Mouse (Mus musculus) liver, postnatal 0 days (tissue): Measurements from ENCODE around the gene Olfr1052. TPM values are rescaled to one million over a fixed set of nuclear protein-coding genes. Genes with fewer than 3 reads are reported as not detected.
"Not testable (repeated sequence)": the region's sequence is repeated elsewhere in the genome, so short reads cannot be mapped to it uniquely, and the experiment has no call there.

Experiments used
- ATAC-seq: fragments of 200-750 bp; cut with Nextera tagmentation; 2 replicates; pipeline ENCODE4 v1.8.0; 2017; ENCODE audit warnings: mild to moderate bottlenecking, moderate library complexity
- DNase-seq: peaks from one replicate; pipeline ENCODE4 v3.0.0-alpha.2; 2016
- H3K27ac ChIP-seq: fragments of 300-500 bp; sonication (generic); 2 replicates; pipeline ENCODE4 v1.5.1; 2014; ENCODE audit warnings: antibody characterized with exemption, moderate library complexity, mild to moderate bottlenecking, low read depth
- H3K27me3 ChIP-seq: fragments of 300-500 bp; sonication (generic); 2 replicates; pipeline ENCODE4 v1.6.1; 2014; ENCODE audit warnings: low read length, control low read depth, mixed read lengths; ENCODE audit not compliant: insufficient read depth
- H3K36me3 ChIP-seq: fragments of 300-500 bp; sonication (generic); replicated peaks from 2 replicates; pipeline ENCODE4 v1.6.1; 2014; ENCODE audit warnings: mild to moderate bottlenecking, control low read depth, low read length, moderate library complexity, mixed read lengths; ENCODE audit not compliant: insufficient read depth
- H3K4me1 ChIP-seq: fragments of 300-500 bp; sonication (generic); 2 replicates; pipeline ENCODE4 v1.6.1; 2014; ENCODE audit warnings: antibody characterized with exemption, mild to moderate bottlenecking, control low read depth; ENCODE audit not compliant: insufficient read depth
- H3K4me2 ChIP-seq: fragments of 300-500 bp; sonication (generic); 2 replicates; pipeline ENCODE4 v1.6.1; 2014; ENCODE audit warnings: low read depth, mild to moderate bottlenecking, low read length, moderate library complexity, mixed read lengths
- H3K4me3 ChIP-seq: fragments of 300-500 bp; sonication (generic); 2 replicates; pipeline ENCODE4 v1.5.1; 2014; ENCODE audit warnings: low read depth, low read length
- H3K9ac ChIP-seq: fragments of 300-500 bp; sonication (generic); replicated peaks from 2 replicates; pipeline ENCODE4 v1.6.1; 2014; ENCODE audit warnings: mild to moderate bottlenecking, moderate library complexity
- H3K9me3 ChIP-seq: fragments of 300-500 bp; sonication (generic); 2 replicates; pipeline ENCODE4 v1.6.1; 2016; ENCODE audit warnings: mild to moderate bottlenecking, control low read depth, low read length, mixed read lengths
- CTCF ChIP-seq: sonication (generic); IDR thresholded peaks from 2 replicates; pipeline ENCODE4 v1.5.1; 2016; ENCODE audit warnings: antibody characterized with exemption, low read depth
- EP300 ChIP-seq: IDR thresholded peaks from 2 replicates; pipeline ENCODE4 v1.6.1; 2016; ENCODE audit warnings: antibody characterized with exemption, low read depth, mild to moderate bottlenecking
- WGBS: fragments of 180-500 bp; shearing (Covaris S2); extraction: QIAGEN DNeasy Blood & Tissue Kit; methylation state at CpG from one replicate; pipeline ENCODE4 v1.1.7; 2014; ENCODE audit not compliant: insufficient replicate concordance; 5-methylcytosine and 5-hydroxymethylcytosine counted together
- polyA plus RNA-seq: library from polyadenylated mRNA; unstranded; fragments of >200 nt; fragmentation: Nextera tagmentation; extraction: Ambion mirVana; gene quantifications from 2 replicates; pipeline ENCODE4 v1.2.1, GENCODE M21; 2015

Gene Olfr1052
- polyA plus RNA-seq: not detected in 2 replicates

DNA sequence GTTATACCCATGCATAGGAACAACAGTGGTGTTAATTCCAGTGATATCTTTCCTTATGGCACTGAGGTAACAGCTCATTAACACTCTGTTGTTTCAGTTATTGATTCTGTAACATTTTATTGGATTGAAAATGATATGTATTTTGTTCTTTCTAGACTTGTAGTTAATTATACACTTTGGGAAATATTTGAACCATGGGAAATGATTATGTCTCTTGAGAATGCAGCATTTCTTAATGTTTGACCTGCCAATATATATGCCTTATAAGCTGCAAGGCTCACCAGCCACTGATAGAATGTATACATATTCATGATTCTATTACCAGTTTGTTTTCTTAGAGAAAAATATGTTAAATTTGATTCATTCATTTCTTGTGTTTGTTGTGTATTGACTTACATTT is at the start of gene Olfr1052:
Olfr1052 (plus strand) TSS at position 301 of the 400 bp plus-strand sequence.
- Histone ChIP-seq H3K27ac (no peak within 1 kb of the TSS), H3K4me2 (no peak within 1 kb of the TSS), H3K4me1 (no peaks in the 10 kb centered on the region), H3K4me3 (no peak within 1 kb of the TSS), H3K27me3 (no peaks in the 10 kb centered on the region), H3K36me3 (no peaks in the 10 kb centered on the region), H3K9me3 (no peaks in the 10 kb centered on the region), H3K9ac (no peak within 1 kb of the TSS)
- no peak for TF ChIP-seq CTCF
- no peak for TF ChIP-seq EP300
- DNase-seq (no peak), ATAC-seq (no peak)

DNA sequence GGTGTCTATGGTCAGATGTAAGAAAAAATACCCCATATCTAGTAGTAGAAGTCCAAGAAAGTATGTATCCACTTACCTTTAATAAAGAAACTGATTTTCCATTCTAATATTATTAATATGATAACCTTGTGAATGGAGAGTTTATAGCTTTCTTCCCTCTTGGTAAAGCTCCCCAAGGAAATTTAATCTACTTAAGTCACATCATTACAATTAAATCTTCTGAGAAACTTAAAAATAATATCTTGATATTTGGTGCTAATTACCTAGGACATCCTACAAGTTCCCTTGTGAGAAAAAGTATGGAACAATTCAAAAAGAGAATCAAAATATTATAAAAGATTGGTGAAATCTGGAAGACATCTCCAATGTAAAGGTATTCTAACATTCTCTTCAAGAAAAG is 34.0 kb upstream of the Olfr1052 start, which contains the start of gene Olfr1049:
Olfr1049 (minus strand) TSS at position 101 of the 400 bp plus-strand sequence.
- H3K9me3 ChIP-seq, H3K4me3 ChIP-seq, ATAC-seq, H3K27ac ChIP-seq, H3K9ac ChIP-seq, H3K27me3 ChIP-seq, DNase-seq, H3K36me3 ChIP-seq, H3K4me2 ChIP-seq, H3K4me1 ChIP-seq: not testable (repeated sequence)

DNA sequence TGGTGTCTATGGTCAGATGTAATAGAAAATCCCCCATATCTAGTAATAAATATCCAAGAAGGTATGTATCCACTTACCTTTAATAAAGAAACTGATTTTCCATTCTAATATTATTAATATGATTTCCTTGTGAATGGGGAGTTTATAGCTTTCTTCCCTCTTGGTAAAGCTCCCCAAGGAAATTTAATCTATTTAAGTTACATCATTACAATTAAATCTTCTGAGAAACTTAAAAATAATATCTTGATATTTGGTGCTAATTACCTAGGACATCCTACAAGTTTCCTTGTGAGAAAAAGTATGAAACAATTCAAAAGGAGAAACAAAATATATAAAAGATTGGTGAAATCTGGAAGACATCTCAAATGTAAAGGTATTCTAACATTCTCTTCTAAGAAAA is 13.3 kb upstream of the Olfr1052 start, which contains the start of gene Olfr1051:
Olfr1051 (minus strand) TSS at position 101 of the 400 bp plus-strand sequence.
- not testable (repeated sequence) for H3K36me3 ChIP-seq, DNase-seq, ATAC-seq, H3K4me3 ChIP-seq, H3K27ac ChIP-seq, H3K9me3 ChIP-seq, H3K9ac ChIP-seq, H3K4me1 ChIP-seq, H3K4me2 ChIP-seq, H3K27me3 ChIP-seq

DNA sequence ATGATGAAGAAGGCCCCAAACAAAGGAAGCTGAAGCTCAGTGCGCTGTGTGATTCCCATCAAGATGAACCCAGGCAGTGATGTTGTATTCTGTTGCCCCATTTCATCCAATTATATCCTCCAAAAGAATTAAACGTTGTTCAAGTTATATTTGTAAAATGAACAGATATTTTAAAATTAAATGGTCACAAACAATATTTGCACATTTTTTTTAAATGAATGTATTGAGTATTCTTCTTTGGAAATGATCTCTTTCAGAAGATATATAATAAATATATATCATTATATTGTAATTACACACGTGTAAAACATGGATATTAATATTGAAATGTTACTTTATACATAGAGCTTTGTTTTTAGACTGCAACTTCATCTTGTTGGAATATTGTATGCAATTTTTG is 22.9 kb downstream of the Olfr1052 start, which contains the start of gene Olfr1053:
Olfr1053 (minus strand) TSS at position 101 of the 400 bp plus-strand sequence.
- WGBS: 56% methylated on average over 3 of the region's 3 CpGs
- no peaks in the 10 kb centered on the region for H3K9me3 ChIP-seq
- TF ChIP-seq CTCF (no peak), EP300 (no peak)
- H3K27ac ChIP-seq: no peak within 1 kb of the TSS
- no peak for DNase-seq
- H3K4me3 ChIP-seq: no peak within 1 kb of the TSS
- H3K27me3 ChIP-seq: no peaks in the 10 kb centered on the region
- no peak within 1 kb of the TSS for H3K9ac ChIP-seq
- H3K4me2 ChIP-seq: no peak within 1 kb of the TSS
- no peaks in the 10 kb centered on the region for H3K4me1 ChIP-seq
- no peak for ATAC-seq
- H3K36me3 ChIP-seq: no peaks in the 10 kb centered on the region

DNA sequence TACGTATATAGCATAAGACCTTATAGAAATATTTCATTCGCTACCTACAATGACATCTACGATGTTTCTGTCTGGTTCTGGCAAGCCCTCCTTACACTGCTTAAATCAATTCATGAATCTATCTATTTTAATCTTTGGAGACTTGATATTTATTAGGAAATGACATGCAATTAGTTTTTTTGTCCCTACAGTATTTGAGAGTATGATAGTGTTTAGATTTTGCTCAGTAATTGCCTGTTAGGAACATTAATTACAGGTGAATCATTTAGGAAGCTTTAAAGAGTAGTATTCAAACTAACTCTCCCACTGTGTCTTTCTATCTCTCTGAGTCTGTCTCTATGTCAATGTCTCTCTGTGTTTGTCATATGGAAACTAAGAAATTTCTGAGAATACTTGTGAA is 43.1 kb downstream of the Olfr1052 start, which contains the start of gene Olfr1054:
Olfr1054 (minus strand) TSS at position 101 of the 400 bp plus-strand sequence.
- no peak for DNase-seq
- no peak within 1 kb of the TSS for H3K4me3 ChIP-seq
- no peak for ATAC-seq
- no peak within 1 kb of the TSS for H3K4me2 ChIP-seq
- no peaks in the 10 kb centered on the region for H3K36me3 ChIP-seq
- H3K4me1 ChIP-seq: no peaks in the 10 kb centered on the region
- no peaks in the 10 kb centered on the region for H3K9me3 ChIP-seq
- H3K27ac ChIP-seq: no peak within 1 kb of the TSS
- no peak within 1 kb of the TSS for H3K9ac ChIP-seq
- TF ChIP-seq EP300 (no peak), CTCF (no peak)
- WGBS: 81% methylated on average over 3 of the region's 3 CpGs
- no peaks in the 10 kb centered on the region for H3K27me3 ChIP-seq

Other genes with a start within 250 kb of the Olfr1052 start
- 0.15 and 0.22 TPM in 2 replicates for gene Olfr1034, start 246.6 kb upstream of the Olfr1052 start, polyA plus RNA-seq
- not detected in 2 replicates for gene Olfr1036, start 218.5 kb upstream of the Olfr1052 start, polyA plus RNA-seq
- gene Olfr1037, start 205.1 kb upstream of the Olfr1052 start, polyA plus RNA-seq: not detected in 2 replicates
- not detected in 2 replicates for gene Olfr1039, start 156.5 kb upstream of the Olfr1052 start, polyA plus RNA-seq
- not detected in 2 replicates for gene Olfr1040, start 145.7 kb upstream of the Olfr1052 start, polyA plus RNA-seq
- gene Olfr1042, start 130.6 kb upstream of the Olfr1052 start, polyA plus RNA-seq: not detected in 2 replicates
- gene Olfr1043, start 124.9 kb upstream of the Olfr1052 start, polyA plus RNA-seq: not detected in 2 replicates
- gene Olfr1044, start 114.6 kb upstream of the Olfr1052 start, polyA plus RNA-seq: not detected in 2 replicates
- gene Olfr52, start 106.8 kb upstream of the Olfr1052 start, polyA plus RNA-seq: not detected in 2 replicates
- not detected in 2 replicates for gene Olfr1045, start 89.4 kb upstream of the Olfr1052 start, polyA plus RNA-seq
- gene Olfr1046, start 73.1 kb upstream of the Olfr1052 start, polyA plus RNA-seq: not detected in 2 replicates
- not detected in 2 replicates for gene Olfr1047, start 61.1 kb upstream of the Olfr1052 start, polyA plus RNA-seq
- not detected in 2 replicates for gene Olfr1048, start 52.2 kb upstream of the Olfr1052 start, polyA plus RNA-seq
- gene Olfr1049, start 34.1 kb upstream of the Olfr1052 start, polyA plus RNA-seq: not detected in 2 replicates
- gene Olfr1051, start 13.4 kb upstream of the Olfr1052 start, polyA plus RNA-seq: not detected in 2 replicates
- gene Olfr1053, start 22.8 kb downstream of the Olfr1052 start, polyA plus RNA-seq: not detected in 2 replicates
- not detected in 2 replicates for gene Olfr1054, start 43.0 kb downstream of the Olfr1052 start, polyA plus RNA-seq
- gene Olfr1055, start 57.8 kb downstream of the Olfr1052 start, polyA plus RNA-seq: not detected in 2 replicates
- gene Olfr1056, start 70.0 kb downstream of the Olfr1052 start, polyA plus RNA-seq: not detected in 2 replicates
- not detected in 2 replicates for gene Olfr1057, start 85.9 kb downstream of the Olfr1052 start, polyA plus RNA-seq
- gene Olfr1058, start 96.1 kb downstream of the Olfr1052 start, polyA plus RNA-seq: not detected in 2 replicates
- not detected in 2 replicates for gene Olfr1061, start 121.6 kb downstream of the Olfr1052 start, polyA plus RNA-seq
- not detected in 2 replicates for gene Olfr1062, start 134.3 kb downstream of the Olfr1052 start, polyA plus RNA-seq
- gene Olfr1065, start 158.1 kb downstream of the Olfr1052 start, polyA plus RNA-seq: not detected in 2 replicates
- not detected in 2 replicates for gene Olfr1066, start 163.8 kb downstream of the Olfr1052 start, polyA plus RNA-seq
- not detected in 2 replicates for gene Olfr228, start 194.9 kb downstream of the Olfr1052 start, polyA plus RNA-seq
- gene Olfr1076, start 216.0 kb downstream of the Olfr1052 start, polyA plus RNA-seq: not detected in 2 replicates